Mouse (Mus musculus) gastrocnemius, adult 2 months (tissue): ENCODE results near the gene Ube2h. TPM values are rescaled to one million over a fixed set of nuclear protein-coding genes. Genes with fewer than 3 reads are reported as not detected.

Experiments used
- DNase-seq: peaks from one replicate; pipeline ENCODE4 v3.0.0; 2022
- H3K27ac ChIP-seq: fragments of 200-600 bp; 2 replicates; pipeline ENCODE4 v1.8.1; 2022; ENCODE audit warnings: mild to moderate bottlenecking
- H3K4me3 ChIP-seq: fragments of 200-600 bp; 2 replicates; pipeline ENCODE4 v1.8.1; 2022; ENCODE audit warnings: mild to moderate bottlenecking, moderate library complexity
- CTCF ChIP-seq: fragments of 200-600 bp; IDR thresholded peaks from 2 replicates; pipeline ENCODE4 v1.8.1; 2022; ENCODE audit warnings: antibody characterized with exemption, mild to moderate bottlenecking, moderate library complexity
- intact Hi-C: fragments of 180-260 bp; cut with DNase I; formaldehyde crosslinking; loops from one replicate; pipeline ENCODE4 v1.15.1; 2025
- microRNA-seq: library from miRNA; unstranded; fragments of <30 nt; microRNA quantifications from one replicate; pipeline ENCODE4 v1.2.0, GENCODE M21; 2021
- total RNA-seq, 2 experiments: library from RNA; stranded (reverse); gene quantifications; 2 replicates each; pipeline ENCODE4 v1.2.3; 2021

Ube2h gene
- total RNA-seq, 2 experiments from 2014 or later, result 39.6 to 81.2 TPM

DNA sequence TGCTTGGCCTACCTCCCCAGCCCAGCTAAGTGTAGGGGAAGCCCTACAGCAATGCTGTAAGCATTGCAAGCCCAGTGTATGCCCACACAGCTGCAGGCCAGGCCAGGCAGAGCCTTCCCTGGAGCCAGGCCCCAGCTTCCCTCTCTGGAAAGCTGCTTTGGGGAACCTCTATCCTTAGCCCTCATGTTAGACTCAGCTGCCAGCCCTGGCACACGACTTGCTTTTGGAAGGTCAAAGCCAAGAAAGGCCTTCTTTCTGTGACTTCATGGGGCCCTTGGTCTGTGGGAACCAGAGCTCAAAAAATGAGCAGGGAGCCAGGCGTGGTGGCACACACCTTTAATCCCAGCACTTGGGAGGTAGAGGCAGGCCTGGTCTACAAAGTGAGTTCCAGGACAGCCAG, 142.7 kb downstream of the Ube2h start:
- Histone ChIP-seq H3K27ac (peak overlapping the region; percentile 1; the same call in 1 of the 2 replicates), H3K4me3 (no peak overlapping the region)
- no peak for TF ChIP-seq CTCF
- intact Hi-C loops, result no loop called here
- no peak for DNase-seq

Small RNAs within 50 kb of the gene (microRNA-seq; reads per million reads assigned to microRNA genes)
- gene Mir182 (17.3 reads per million, percentile 15 among the genes with 10 or more reads in this experiment), gene Mir183 (11.6 reads per million, percentile 10 among the genes with 10 or more reads in this experiment), gene Mir96 (3.6 reads per million)

Other genes starting within 250 kb of the Ube2h start
- gene Zc3hc1, start 86.5 kb upstream of the Ube2h start, total RNA-seq, result 10 to 100 TPM; 15.5 to 19.3 TPM
- gene Klhdc10, start 97.3 kb upstream of the Ube2h start, total RNA-seq, result 10 to 100 TPM; 35.8 to 44.4 TPM
- 10 to 100 TPM in 1 of 2 experiments, 1 to 10 TPM in 1; 7.1 to 11.4 TPM for gene Tmem209, start 205.2 kb upstream of the Ube2h start, total RNA-seq
- gene Ssmem1, start 205.3 kb upstream of the Ube2h start, total RNA-seq, result under 1 TPM; 0.18 to 0.20 TPM
- gene Cpa2, start 237.0 kb upstream of the Ube2h start, total RNA-seq, result not detected